Mouse (Mus musculus) forebrain, embryonic 11.5 days (tissue): ENCODE data around the gene Macf1. TPM values are rescaled to one million over a fixed set of nuclear protein-coding genes. Genes with fewer than 3 reads are reported as not detected.
A peak's percentile ranks its signal among the peaks of the same experiment; 100 is the strongest.

Experiments
- ATAC-seq: fragments of 200-750 bp; cut with Nextera tagmentation; replicated peaks from 2 replicates; pipeline ENCODE4 v1.8.0; 2017; ENCODE audit warnings: moderate TSS enrichment; ENCODE audit not compliant: low FRiP score
- DNase-seq: peaks from one replicate; pipeline ENCODE4 v3.0.0-alpha.2; 2017; ENCODE audit warnings: low spot score
- H3K27ac ChIP-seq: fragments of 300-500 bp; sonication (generic); 2 replicates; pipeline ENCODE4 v1.5.1; 2014; ENCODE audit warnings: low read depth, low read length
- H3K27me3 ChIP-seq: fragments of 300-500 bp; sonication (generic); 2 replicates; pipeline ENCODE4 v1.6.1; 2014; ENCODE audit warnings: mild to moderate bottlenecking, low read length, mixed read lengths; ENCODE audit not compliant: control insufficient read depth, insufficient read depth
- H3K36me3 ChIP-seq: fragments of 300-500 bp; sonication (generic); 2 replicates; pipeline ENCODE4 v1.6.1; 2014; ENCODE audit warnings: mild to moderate bottlenecking, low read length, moderate library complexity, mixed read lengths; ENCODE audit not compliant: control insufficient read depth, insufficient read depth
- H3K4me1 ChIP-seq: fragments of 300-500 bp; sonication (generic); replicated peaks from 2 replicates; pipeline ENCODE4 v1.6.1; 2014; ENCODE audit warnings: low read length, mixed read lengths; ENCODE audit not compliant: control insufficient read depth, insufficient read depth
- H3K4me2 ChIP-seq: fragments of 300-500 bp; sonication (generic); 2 replicates; pipeline ENCODE4 v1.6.1; 2014; ENCODE audit warnings: low read depth, mild to moderate bottlenecking, low read length, moderate library complexity, mixed read lengths; ENCODE audit not compliant: severe bottlenecking
- H3K4me3 ChIP-seq: fragments of 300-500 bp; sonication (generic); 2 replicates; pipeline ENCODE4 v1.5.1; 2014; ENCODE audit warnings: low read depth, low read length
- H3K9ac ChIP-seq: fragments of 300-500 bp; sonication (generic); 2 replicates; pipeline ENCODE4 v1.6.1; 2014; ENCODE audit warnings: low read length
- H3K9me3 ChIP-seq: fragments of 300-500 bp; sonication (generic); 2 replicates; pipeline ENCODE4 v1.6.1; 2016; ENCODE audit warnings: low read length, mixed read lengths; ENCODE audit not compliant: control insufficient read depth
- WGBS: fragments of 180-500 bp; shearing (Covaris S2); extraction: QIAGEN DNeasy Blood & Tissue Kit; methylation state at CpG from one replicate; pipeline ENCODE4 v1.1.7; 2014; 5-methylcytosine and 5-hydroxymethylcytosine counted together
- polyA plus RNA-seq: library from polyadenylated mRNA; unstranded; fragments of >200 nt; fragmentation: Nextera tagmentation; extraction: Ambion mirVana; gene quantifications from 2 replicates; pipeline ENCODE4 v1.2.1, GENCODE M21; 2014

Macf1 gene
- polyA plus RNA-seq, 1 experiment from 2014 or later: 88.8 TPM

GRCm38 (mm10) chr4:123665681-123666278, 18.4 kb downstream of the Macf1 start:
- H3K27ac ChIP-seq: peak overlapping the region; percentile 99
- no peak for DNase-seq
- ATAC-seq: no peak
- WGBS: 29% methylated on average over 11 of the region's 11 CpGs
- H3K4me2 ChIP-seq: peak overlapping the region; percentile 79
- H3K9ac ChIP-seq: peak overlapping the region; percentile 100
- H3K4me1 ChIP-seq: peaks cover 17% of the 10 kb centered on the region
- H3K36me3 ChIP-seq: no peaks in the 10 kb centered on the region
- peak overlapping the region; percentile 91 for H3K4me3 ChIP-seq
- H3K9me3 ChIP-seq: no peaks in the 10 kb centered on the region
- no peaks in the 10 kb centered on the region for H3K27me3 ChIP-seq

DNA sequence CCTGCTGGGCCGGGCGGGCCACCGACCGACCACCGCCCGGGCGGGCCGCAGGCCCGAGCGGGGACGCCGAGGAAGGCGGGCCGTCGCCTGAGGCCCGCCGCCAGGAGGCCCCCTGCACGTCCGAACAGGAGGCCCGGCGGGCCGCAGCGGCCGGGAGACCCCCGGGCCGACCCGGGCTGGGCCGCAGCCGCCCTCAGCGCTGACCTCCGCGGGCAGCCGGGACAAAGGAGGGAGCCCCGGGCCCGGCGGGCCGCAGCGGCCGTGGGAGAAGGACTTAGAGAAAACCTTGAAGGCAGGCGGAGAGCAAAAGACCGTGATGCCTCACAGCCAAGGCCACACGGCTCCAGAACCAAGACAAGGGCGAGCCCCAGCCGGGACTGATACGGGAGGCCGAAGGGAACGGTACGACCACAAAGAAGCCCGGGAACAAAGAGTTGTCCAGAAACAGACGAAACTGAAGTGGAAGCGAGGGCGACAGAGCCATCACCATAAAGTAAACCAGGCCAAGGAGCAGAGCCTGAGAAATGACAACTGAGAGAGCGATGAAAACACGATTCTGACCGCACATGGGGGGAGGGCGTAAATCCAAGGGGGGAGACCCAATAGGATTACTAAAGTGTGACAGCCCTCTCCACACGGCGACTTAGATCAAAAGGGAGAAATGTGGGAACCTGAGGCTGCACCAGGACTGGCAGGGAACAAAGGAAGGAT, 19.1 kb downstream of the Macf1 start:
- Histone ChIP-seq H3K9ac (peak overlapping the region; percentile 100), H3K27me3 (no peaks in the 10 kb centered on the region), H3K4me3 (peak overlapping the region; percentile 91), H3K4me1 (peaks cover 12% of the 10 kb centered on the region), H3K27ac (peak overlapping the region; percentile 99), H3K36me3 (no peaks in the 10 kb centered on the region), H3K4me2 (peak overlapping the region; percentile 79), H3K9me3 (no peaks in the 10 kb centered on the region)
- peak; percentile 81 for DNase-seq
- WGBS: under 1% methylated on average over 53 of the region's 58 CpGs
- ATAC-seq: peak; percentile 28

GRCm38 (mm10) chr4:123664021-123664950, 19.9 kb downstream of the Macf1 start:
- H3K27ac ChIP-seq: peak overlapping the region; percentile 99
- WGBS: under 1% methylated on average over 106 of the region's 125 CpGs
- H3K9ac ChIP-seq: peak overlapping the region; percentile 100
- H3K36me3 ChIP-seq: no peaks in the 10 kb centered on the region
- peak overlapping the region; percentile 79 for H3K4me2 ChIP-seq
- peak overlapping the region; percentile 91 for H3K4me3 ChIP-seq
- H3K4me1 ChIP-seq: peaks cover 12% of the 10 kb centered on the region
- ATAC-seq: peak; percentile 62
- H3K9me3 ChIP-seq: no peaks in the 10 kb centered on the region
- peak; percentile 84 for DNase-seq
- H3K27me3 ChIP-seq: no peaks in the 10 kb centered on the region

- H3K4me1 ChIP-seq: peaks cover 12% of the 10 kb centered on the region
- H3K27ac ChIP-seq: peak overlapping the region; percentile 99
- H3K27me3 ChIP-seq: no peaks in the 10 kb centered on the region
- DNase-seq (peak; percentile 67), ATAC-seq (no peak)
- WGBS: 0% methylated on average over 12 of the region's 12 CpGs
- peak overlapping the region; percentile 91 for H3K4me3 ChIP-seq
- H3K9me3 ChIP-seq: no peaks in the 10 kb centered on the region
- H3K4me2 ChIP-seq: peak overlapping the region; percentile 79
- peak overlapping the region; percentile 100 for H3K9ac ChIP-seq
- H3K36me3 ChIP-seq: no peaks in the 10 kb centered on the region
These were observed 20.5 kb downstream of the Macf1 start for GRCm38 (mm10) chr4:123663688-123663965.

DNA sequence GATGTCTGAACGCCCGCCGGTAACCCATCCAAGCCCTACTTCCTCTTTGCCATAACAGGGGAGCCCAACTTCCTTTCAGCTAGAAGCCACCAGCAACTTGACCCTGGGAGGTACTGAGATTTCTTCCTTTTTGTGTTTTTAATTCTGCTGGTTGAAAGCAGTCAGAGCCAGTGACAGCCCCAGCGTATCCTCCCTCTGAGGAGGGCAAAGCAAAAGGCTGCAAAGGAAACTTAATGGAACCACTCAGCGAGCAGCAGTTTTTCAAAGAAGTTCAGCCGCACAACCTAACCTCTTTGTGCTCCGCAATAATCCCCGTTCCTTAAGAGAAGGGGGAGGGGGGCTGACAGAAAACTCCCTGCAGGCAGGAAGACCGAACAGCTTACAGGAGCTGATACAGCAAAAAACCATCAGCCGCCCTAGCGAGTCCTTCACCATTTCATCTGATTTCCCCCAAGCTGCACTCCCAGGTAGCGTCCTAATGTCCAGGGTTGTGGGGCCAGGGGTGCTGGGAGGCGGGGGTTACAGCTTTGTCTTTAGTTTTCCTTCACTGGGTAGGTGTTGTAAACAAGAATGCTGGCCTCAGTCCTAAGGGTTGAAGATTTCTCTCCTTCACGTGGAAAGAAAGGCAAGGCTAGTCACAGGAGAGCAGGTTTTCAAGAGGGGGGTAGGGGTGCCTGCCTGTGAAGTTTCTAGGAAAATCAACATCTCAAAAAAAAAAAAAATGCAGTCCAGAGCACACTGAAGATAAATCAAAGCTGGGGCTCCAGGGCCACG, 21.1 kb downstream of the Macf1 start:
- Histone ChIP-seq H3K36me3 (no peaks in the 10 kb centered on the region), H3K27ac (peak overlapping the region; percentile 99), H3K9ac (peak overlapping the region; percentile 100), H3K4me1 (peaks cover 12% of the 10 kb centered on the region), H3K9me3 (no peaks in the 10 kb centered on the region), H3K27me3 (no peaks in the 10 kb centered on the region), H3K4me2 (peak overlapping the region; percentile 79), H3K4me3 (peak overlapping the region; percentile 91)
- DNase-seq (peak; percentile 69), ATAC-seq (peak; percentile 28)
- WGBS: under 1% methylated on average over 15 of the region's 15 CpGs

DNA sequence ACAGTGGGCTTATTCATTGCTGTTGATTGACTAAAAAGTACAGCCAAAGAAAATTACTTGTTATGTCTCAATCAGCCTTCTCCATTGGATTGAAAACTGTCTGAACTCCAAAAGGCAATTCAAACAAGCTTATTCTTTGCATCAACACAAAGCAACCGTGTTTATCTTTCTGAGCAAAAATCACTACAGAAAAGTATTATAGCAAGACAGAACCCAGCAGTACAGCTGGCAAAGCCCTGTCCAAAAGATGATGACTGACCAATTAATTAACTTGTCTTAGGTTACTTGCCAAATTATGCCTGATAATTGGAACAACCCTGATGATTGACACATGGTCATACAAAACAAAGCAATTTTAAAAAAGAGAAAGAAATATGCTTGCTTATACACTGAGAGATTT, 26.0 kb downstream of the Macf1 start:
- H3K27me3 ChIP-seq: no peaks in the 10 kb centered on the region
- ATAC-seq (no peak), DNase-seq (no peak)
- H3K4me3 ChIP-seq: no peak overlapping the region
- H3K27ac ChIP-seq: no peak overlapping the region
- peaks cover 8% of the 10 kb centered on the region for H3K4me1 ChIP-seq
- H3K9me3 ChIP-seq: no peaks in the 10 kb centered on the region
- no peak overlapping the region for H3K4me2 ChIP-seq
- H3K9ac ChIP-seq: no peak overlapping the region
- H3K36me3 ChIP-seq: no peaks in the 10 kb centered on the region
- WGBS: 79% methylated on average over 1 of the region's 1 CpGs

DNA sequence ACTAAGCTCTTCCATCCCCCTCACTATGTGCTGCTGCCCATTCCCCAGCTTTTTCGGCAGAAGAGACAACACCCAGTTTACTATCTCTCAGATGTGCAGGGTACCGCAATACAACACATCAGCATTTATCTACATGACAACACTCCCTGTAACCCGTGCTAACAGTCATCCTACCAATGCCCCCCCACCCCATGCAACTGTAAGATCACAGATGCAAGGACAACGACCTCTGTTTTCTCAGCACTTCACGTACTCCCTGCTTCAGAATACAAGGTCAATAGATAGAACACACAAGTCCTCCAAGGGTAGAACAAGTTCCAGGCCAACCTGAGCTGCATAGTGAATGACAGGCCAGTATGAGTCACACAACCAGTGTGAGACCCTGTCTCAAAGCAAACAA, 28.9 kb downstream of the Macf1 start:
- DNase-seq (no peak), ATAC-seq (no peak)
- H3K9ac ChIP-seq: no peak overlapping the region
- no peak overlapping the region for H3K4me2 ChIP-seq
- no peaks in the 10 kb centered on the region for H3K27me3 ChIP-seq
- H3K27ac ChIP-seq: no peak overlapping the region
- no peaks in the 10 kb centered on the region for H3K4me1 ChIP-seq
- WGBS: 94% methylated on average over 5 of the region's 5 CpGs
- no peaks in the 10 kb centered on the region for H3K9me3 ChIP-seq
- no peak overlapping the region for H3K4me3 ChIP-seq
- H3K36me3 ChIP-seq: no peaks in the 10 kb centered on the region

DNA sequence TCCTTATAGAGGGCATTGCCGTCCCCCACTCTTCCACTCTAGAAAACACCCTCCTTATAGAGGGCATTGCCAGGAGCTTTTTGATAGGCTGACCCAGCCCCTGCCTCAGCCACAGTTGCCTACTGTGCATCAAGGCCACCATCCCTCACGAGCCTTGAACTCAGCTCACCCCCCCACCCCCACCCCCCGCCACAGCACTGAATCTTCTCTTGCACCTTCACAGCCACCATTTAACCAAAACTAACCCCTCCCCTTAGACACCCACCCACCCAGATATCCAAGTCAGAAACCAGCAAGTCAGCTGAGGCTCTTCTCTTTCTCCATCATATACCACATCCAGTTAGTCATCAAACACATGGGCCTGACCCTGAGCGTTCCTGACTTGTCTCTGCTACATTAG, 29.6 kb downstream of the Macf1 start:
- 98% methylated on average over 4 of the region's 4 CpGs for WGBS
- no peaks in the 10 kb centered on the region for H3K36me3 ChIP-seq

More for the DNA sequence above, 29.6 kb downstream of the Macf1 start:
- no peak overlapping the region for H3K9ac ChIP-seq
- H3K27me3 ChIP-seq: no peaks in the 10 kb centered on the region
- ATAC-seq: no peak
- H3K27ac ChIP-seq: no peak overlapping the region
- no peaks in the 10 kb centered on the region for H3K9me3 ChIP-seq
- H3K4me3 ChIP-seq: no peak overlapping the region
- no peak for DNase-seq
- no peaks in the 10 kb centered on the region for H3K4me1 ChIP-seq
- no peak overlapping the region for H3K4me2 ChIP-seq
